Mouse (Mus musculus): ENCODE data around the gene Apol7e. TPM values are rescaled to one million over a fixed set of nuclear protein-coding genes. Genes with fewer than 3 reads are reported as not detected.

Apol7e gene
- polyA plus RNA-seq, 1 experiment from 2014 or later: 0.13 TPM

- WGBS (ENCODE audit: insufficient replicate concordance): 87% methylated on average over 10 of the region's 10 CpGs
- no peak for ATAC-seq (replicated peaks; ENCODE audit: insufficient number of reproducible peaks, low FRiP score, low TSS enrichment)
- no peaks in the 10 kb centered on the region; the same call in 1 of the 2 replicates for H3K27me3 ChIP-seq (ENCODE audit: control insufficient read depth, insufficient read depth, low read length)
Measured at GRCm38 (mm10) chr15:77749717-77750116, 51.1 kb downstream of the Apol7e start.

GRCm38 (mm10) chr15:77750461-77750860 lies 51.8 kb downstream of the Apol7e start:
- Histone ChIP-seq H3K9ac (ENCODE audit: low read depth, low read length) (no peak overlapping the region), H3K27me3 (ENCODE audit: control insufficient read depth, insufficient read depth, low read length) (no peaks in the 10 kb centered on the region; the same call in 1 of the 2 replicates), H3K4me1 (ENCODE audit: control insufficient read depth, insufficient read depth, low read length) (no peaks in the 10 kb centered on the region), H3K4me3 (ENCODE audit: low read depth, low read length) (no peak overlapping the region), H3K36me3 (ENCODE audit: control insufficient read depth, insufficient read depth, low read length) (no peaks in the 10 kb centered on the region), H3K9me3 (replicated peaks; ENCODE audit: control insufficient read depth, low read length) (no peaks in the 10 kb centered on the region), H3K4me2 (no peak overlapping the region), H3K27ac (ENCODE audit: low read depth, low read length) (no peak overlapping the region)
- ATAC-seq (replicated peaks; ENCODE audit: insufficient number of reproducible peaks, low FRiP score, low TSS enrichment): no peak
- WGBS (ENCODE audit: insufficient replicate concordance): 22% methylated on average over 1 of the region's 1 CpGs

More at GRCm38 (mm10) chr15:77749717-77750116, 51.1 kb downstream of the Apol7e start:
- Histone ChIP-seq H3K9me3 (replicated peaks; ENCODE audit: control insufficient read depth, low read length) (no peaks in the 10 kb centered on the region), H3K4me3 (ENCODE audit: low read depth, low read length) (no peak overlapping the region), H3K9ac (ENCODE audit: low read depth, low read length) (no peak overlapping the region), H3K27ac (ENCODE audit: low read depth, low read length) (no peak overlapping the region), H3K4me2 (no peak overlapping the region), H3K36me3 (ENCODE audit: control insufficient read depth, insufficient read depth, low read length) (no peaks in the 10 kb centered on the region), H3K4me1 (ENCODE audit: control insufficient read depth, insufficient read depth, low read length) (no peaks in the 10 kb centered on the region)

- no peak overlapping the region for H3K4me2 ChIP-seq
- ATAC-seq (replicated peaks; ENCODE audit: insufficient number of reproducible peaks, low FRiP score, low TSS enrichment): no peak
- H3K9me3 ChIP-seq (replicated peaks; ENCODE audit: control insufficient read depth, low read length): no peaks in the 10 kb centered on the region
- H3K9ac ChIP-seq (ENCODE audit: low read depth, low read length): no peak overlapping the region
- no peaks in the 10 kb centered on the region for H3K4me1 ChIP-seq (ENCODE audit: control insufficient read depth, insufficient read depth, low read length)
- WGBS (ENCODE audit: insufficient replicate concordance): 59% methylated on average over 11 of the region's 11 CpGs
- H3K27ac ChIP-seq (ENCODE audit: low read depth, low read length): no peak overlapping the region
- no peak overlapping the region for H3K4me3 ChIP-seq (ENCODE audit: low read depth, low read length)
- H3K36me3 ChIP-seq (ENCODE audit: control insufficient read depth, insufficient read depth, low read length): no peaks in the 10 kb centered on the region
- no peaks in the 10 kb centered on the region for H3K27me3 ChIP-seq (ENCODE audit: control insufficient read depth, insufficient read depth, low read length)
Measured at GRCm38 (mm10) chr15:77752443-77752842, 53.8 kb downstream of the Apol7e start.

- peaks cover 2% of the 10 kb centered on the region for H3K36me3 ChIP-seq (ENCODE audit: control insufficient read depth, insufficient read depth, low read length)
- H3K9me3 ChIP-seq (replicated peaks; ENCODE audit: control insufficient read depth, low read length): no peaks in the 10 kb centered on the region
- peak; percentile 65 for ATAC-seq (replicated peaks; ENCODE audit: insufficient number of reproducible peaks, low FRiP score, low TSS enrichment)
- H3K4me3 ChIP-seq (ENCODE audit: low read depth, low read length): no peak overlapping the region
- no peaks in the 10 kb centered on the region for H3K4me1 ChIP-seq (ENCODE audit: control insufficient read depth, insufficient read depth, low read length)
- H3K9ac ChIP-seq (ENCODE audit: low read depth, low read length): no peak overlapping the region
- no peak overlapping the region for H3K27ac ChIP-seq (ENCODE audit: low read depth, low read length)
- no CpG with 5 or more reads among the region's 2 CpGs for WGBS (ENCODE audit: insufficient replicate concordance)
- H3K4me2 ChIP-seq: no peak overlapping the region
- no peaks in the 10 kb centered on the region for H3K27me3 ChIP-seq (ENCODE audit: control insufficient read depth, insufficient read depth, low read length)
Measured at GRCm38 (mm10) chr15:77755132-77755531, 56.5 kb downstream of the Apol7e start.

DNA sequence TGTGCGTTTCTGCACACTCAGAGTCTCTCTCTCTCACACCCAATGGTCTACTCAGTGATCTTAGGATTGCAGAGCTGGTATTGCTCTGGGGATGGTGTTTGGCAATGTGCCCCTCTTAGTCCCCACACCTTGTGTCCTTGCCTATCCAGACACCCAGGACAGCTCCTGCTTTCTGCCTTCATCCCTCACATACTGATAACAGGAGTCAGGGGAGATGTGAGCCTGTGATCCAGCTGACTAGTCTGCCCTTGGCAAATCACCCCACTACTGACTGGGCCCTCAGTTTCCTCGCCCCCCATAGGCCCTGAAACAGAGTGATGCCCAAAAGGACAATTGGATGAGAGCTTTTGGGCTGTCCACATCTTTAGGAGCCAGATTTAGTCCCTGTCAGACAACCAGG lies 57.4 kb downstream of the Apol7e start:
- no peak overlapping the region for H3K9ac ChIP-seq (ENCODE audit: low read depth, low read length)

GRCm38 (mm10) chr15:77756848-77757247 lies 58.2 kb downstream of the Apol7e start, which contains the start of gene Apol8:
Gene Apol8 (minus strand): TSS chr15:77757003.
- no peak within 1 kb of the TSS for H3K9ac ChIP-seq (ENCODE audit: low read depth, low read length)
- 8% methylated on average over 9 of the region's 9 CpGs for whole genome bisulfite sequencing (ENCODE audit: insufficient replicate concordance)
- no peak for ATAC-seq (replicated peaks; ENCODE audit: insufficient number of reproducible peaks, low FRiP score, low TSS enrichment)
- no peaks in the 10 kb centered on the region for H3K9me3 ChIP-seq (replicated peaks; ENCODE audit: control insufficient read depth, low read length)
- H3K4me1 ChIP-seq (ENCODE audit: control insufficient read depth, insufficient read depth, low read length): no peaks in the 10 kb centered on the region
- H3K36me3 ChIP-seq (ENCODE audit: control insufficient read depth, insufficient read depth, low read length): peaks cover 13% of the 10 kb centered on the region
- no peak within 1 kb of the TSS for H3K4me3 ChIP-seq (ENCODE audit: low read depth, low read length)
- no peaks in the 10 kb centered on the region for H3K27me3 ChIP-seq (ENCODE audit: control insufficient read depth, insufficient read depth, low read length)
- no peak within 1 kb of the TSS for H3K27ac ChIP-seq (ENCODE audit: low read depth, low read length)
- H3K4me2 ChIP-seq: peak within 1 kb of the TSS; percentile 31

More for the DNA sequence above, 57.4 kb downstream of the Apol7e start:
- no peak overlapping the region for H3K27ac ChIP-seq (ENCODE audit: low read depth, low read length)
- H3K36me3 ChIP-seq (ENCODE audit: control insufficient read depth, insufficient read depth, low read length): peaks cover 8% of the 10 kb centered on the region
- WGBS (ENCODE audit: insufficient replicate concordance): 53% methylated on average over 2 of the region's 2 CpGs
- no peak overlapping the region for H3K4me2 ChIP-seq
- no peaks in the 10 kb centered on the region for H3K4me1 ChIP-seq (ENCODE audit: control insufficient read depth, insufficient read depth, low read length)
- no peaks in the 10 kb centered on the region for H3K9me3 ChIP-seq (replicated peaks; ENCODE audit: control insufficient read depth, low read length)
- no peak overlapping the region for H3K4me3 ChIP-seq (ENCODE audit: low read depth, low read length)
- H3K27me3 ChIP-seq (ENCODE audit: control insufficient read depth, insufficient read depth, low read length): no peaks in the 10 kb centered on the region
- no peak for ATAC-seq (replicated peaks; ENCODE audit: insufficient number of reproducible peaks, low FRiP score, low TSS enrichment)

GRCm38 (mm10) chr15:77757586-77758226 lies 59.0 kb downstream of the Apol7e start:
- H3K4me1 ChIP-seq (ENCODE audit: control insufficient read depth, insufficient read depth, low read length): no peaks in the 10 kb centered on the region
- WGBS (ENCODE audit: insufficient replicate concordance): 79% methylated on average over 4 of the region's 4 CpGs
- H3K27me3 ChIP-seq (ENCODE audit: control insufficient read depth, insufficient read depth, low read length): no peaks in the 10 kb centered on the region
- no peaks in the 10 kb centered on the region for H3K9me3 ChIP-seq (replicated peaks; ENCODE audit: control insufficient read depth, low read length)
- no peak overlapping the region for H3K27ac ChIP-seq (ENCODE audit: low read depth, low read length)
- no peak overlapping the region for H3K4me3 ChIP-seq (ENCODE audit: low read depth, low read length)
- no peak overlapping the region for H3K4me2 ChIP-seq
- ATAC-seq (replicated peaks; ENCODE audit: insufficient number of reproducible peaks, low FRiP score, low TSS enrichment): no peak
- H3K9ac ChIP-seq (ENCODE audit: low read depth, low read length): no peak overlapping the region
- peaks cover 14% of the 10 kb centered on the region for H3K36me3 ChIP-seq (ENCODE audit: control insufficient read depth, insufficient read depth, low read length)

- no peak overlapping the region for H3K27ac ChIP-seq (ENCODE audit: low read depth, low read length)
- H3K4me1 ChIP-seq (ENCODE audit: control insufficient read depth, insufficient read depth, low read length): no peaks in the 10 kb centered on the region
- no peaks in the 10 kb centered on the region for H3K9me3 ChIP-seq (replicated peaks; ENCODE audit: control insufficient read depth, low read length)
- no peak overlapping the region for H3K9ac ChIP-seq (ENCODE audit: low read depth, low read length)
- 91% methylated on average over 16 of the region's 16 CpGs for WGBS (ENCODE audit: insufficient replicate concordance)
- no peaks in the 10 kb centered on the region for H3K27me3 ChIP-seq (ENCODE audit: control insufficient read depth, insufficient read depth, low read length)
- H3K4me2 ChIP-seq: no peak overlapping the region
- H3K4me3 ChIP-seq (ENCODE audit: low read depth, low read length): no peak overlapping the region
- H3K36me3 ChIP-seq (ENCODE audit: control insufficient read depth, insufficient read depth, low read length): peaks cover 35% of the 10 kb centered on the region
- no peak for ATAC-seq (replicated peaks; ENCODE audit: insufficient number of reproducible peaks, low FRiP score, low TSS enrichment)
Measured at GRCm38 (mm10) chr15:77760037-77760436, 61.4 kb downstream of the Apol7e start.

GRCm38 (mm10) chr15:77761083-77761482 lies 62.4 kb downstream of the Apol7e start:
- Histone ChIP-seq H3K9me3 (replicated peaks; ENCODE audit: control insufficient read depth, low read length) (no peaks in the 10 kb centered on the region), H3K4me3 (ENCODE audit: low read depth, low read length) (no peak overlapping the region), H3K4me2 (no peak overlapping the region), H3K27ac (ENCODE audit: low read depth, low read length) (no peak overlapping the region), H3K36me3 (ENCODE audit: control insufficient read depth, insufficient read depth, low read length) (peaks cover 45% of the 10 kb centered on the region), H3K9ac (ENCODE audit: low read depth, low read length) (no peak overlapping the region), H3K27me3 (ENCODE audit: control insufficient read depth, insufficient read depth, low read length) (no peaks in the 10 kb centered on the region), H3K4me1 (ENCODE audit: control insufficient read depth, insufficient read depth, low read length) (no peaks in the 10 kb centered on the region)
- no peak for ATAC-seq (replicated peaks; ENCODE audit: insufficient number of reproducible peaks, low FRiP score, low TSS enrichment)
- whole genome bisulfite sequencing (ENCODE audit: insufficient replicate concordance): 92% methylated on average over 7 of the region's 7 CpGs

Data from heart, embryonic 11.5 days (tissue).